Mouse (Mus musculus) limb, embryonic 15.5 days (tissue): Measurements from ENCODE around the gene Adh7. TPM values are rescaled to one million over a fixed set of nuclear protein-coding genes. Genes with fewer than 3 reads are reported as not detected.

Experiments used
- ATAC-seq: fragments of 200-750 bp; cut with Nextera tagmentation; 2 replicates; pipeline ENCODE4 v1.8.0; 2017; ENCODE audit warnings: low read depth, moderate TSS enrichment; ENCODE audit not compliant: insufficient number of reproducible peaks, low FRiP score, low TSS enrichment
- H3K27ac ChIP-seq: fragments of 300-500 bp; sonication (generic); 2 replicates; pipeline ENCODE4 v1.5.1; 2015; ENCODE audit warnings: moderate library complexity, mild to moderate bottlenecking, inconsistent platforms
- H3K27me3 ChIP-seq: fragments of 300-500 bp; sonication (generic); 2 replicates; pipeline ENCODE4 v1.6.1; 2015; ENCODE audit warnings: inconsistent platforms
- H3K36me3 ChIP-seq: fragments of 300-500 bp; sonication (generic); 2 replicates; pipeline ENCODE4 v1.6.1; 2015; ENCODE audit warnings: inconsistent platforms
- H3K4me1 ChIP-seq: fragments of 300-500 bp; sonication (generic); 2 replicates; pipeline ENCODE4 v1.6.1; 2015; ENCODE audit warnings: inconsistent platforms
- H3K4me2 ChIP-seq: fragments of 300-500 bp; sonication (generic); 2 replicates; pipeline ENCODE4 v1.6.1; 2015; ENCODE audit warnings: mild to moderate bottlenecking, inconsistent platforms
- H3K4me3 ChIP-seq: fragments of 300-500 bp; sonication (generic); 2 replicates; pipeline ENCODE4 v1.5.1; 2015; ENCODE audit warnings: mild to moderate bottlenecking, inconsistent platforms
- H3K9ac ChIP-seq: fragments of 300-500 bp; sonication (generic); 2 replicates; pipeline ENCODE4 v1.6.1; 2015; ENCODE audit warnings: inconsistent platforms
- H3K9me3 ChIP-seq: fragments of 300-500 bp; sonication (generic); 2 replicates; pipeline ENCODE4 v1.6.1; 2016; ENCODE audit warnings: inconsistent platforms
- WGBS: fragments of 180-500 bp; shearing (Covaris S2); methylation state at CpG from one replicate; pipeline ENCODE4 v1.1.7; 2015; 5-methylcytosine and 5-hydroxymethylcytosine counted together
- polyA plus RNA-seq: library from polyadenylated mRNA; unstranded; fragments of >200 nt; fragmentation: Nextera tagmentation; extraction: Ambion mirVana; gene quantifications from 2 replicates; pipeline ENCODE4 v1.2.1, GENCODE M21; 2015

The Adh7 gene
- polyA plus RNA-seq, 1 experiment from 2014 or later: 5.2 TPM

DNA sequence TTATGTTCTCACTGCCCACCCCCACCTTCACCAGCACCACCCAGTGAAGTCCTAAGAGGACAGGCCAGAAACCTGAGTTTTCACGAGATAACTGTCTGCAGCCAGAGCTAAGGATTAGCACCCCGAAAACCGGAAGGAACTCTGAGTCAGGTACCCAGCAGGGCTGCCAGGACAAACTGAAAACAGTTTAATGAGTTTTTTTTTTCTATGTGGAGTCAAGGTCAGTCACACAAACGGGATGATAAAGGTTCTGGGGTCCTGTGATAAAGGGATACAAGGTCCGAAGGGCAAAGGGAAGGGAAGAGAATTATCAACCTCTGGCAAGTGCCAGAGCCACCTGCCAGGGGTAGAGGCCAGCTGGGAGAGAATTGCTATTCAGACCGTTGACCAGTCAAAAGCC, 23.8 kb downstream of the Adh7 start:
- no peak overlapping the region for H3K4me3 ChIP-seq
- H3K4me1 ChIP-seq: peaks cover 13% of the 10 kb centered on the region
- no peak for ATAC-seq
- H3K9ac ChIP-seq: no peak overlapping the region
- no peaks in the 10 kb centered on the region for H3K9me3 ChIP-seq
- 0 out of 2 replicates have a peak, but pooled peaks cover 5% of the 10 kb centered on the region for H3K27me3 ChIP-seq
- H3K4me2 ChIP-seq: no peak overlapping the region
- H3K36me3 ChIP-seq: no peaks in the 10 kb centered on the region
- no peak overlapping the region for H3K27ac ChIP-seq
- 34% methylated on average over 6 of the region's 6 CpGs for WGBS

DNA sequence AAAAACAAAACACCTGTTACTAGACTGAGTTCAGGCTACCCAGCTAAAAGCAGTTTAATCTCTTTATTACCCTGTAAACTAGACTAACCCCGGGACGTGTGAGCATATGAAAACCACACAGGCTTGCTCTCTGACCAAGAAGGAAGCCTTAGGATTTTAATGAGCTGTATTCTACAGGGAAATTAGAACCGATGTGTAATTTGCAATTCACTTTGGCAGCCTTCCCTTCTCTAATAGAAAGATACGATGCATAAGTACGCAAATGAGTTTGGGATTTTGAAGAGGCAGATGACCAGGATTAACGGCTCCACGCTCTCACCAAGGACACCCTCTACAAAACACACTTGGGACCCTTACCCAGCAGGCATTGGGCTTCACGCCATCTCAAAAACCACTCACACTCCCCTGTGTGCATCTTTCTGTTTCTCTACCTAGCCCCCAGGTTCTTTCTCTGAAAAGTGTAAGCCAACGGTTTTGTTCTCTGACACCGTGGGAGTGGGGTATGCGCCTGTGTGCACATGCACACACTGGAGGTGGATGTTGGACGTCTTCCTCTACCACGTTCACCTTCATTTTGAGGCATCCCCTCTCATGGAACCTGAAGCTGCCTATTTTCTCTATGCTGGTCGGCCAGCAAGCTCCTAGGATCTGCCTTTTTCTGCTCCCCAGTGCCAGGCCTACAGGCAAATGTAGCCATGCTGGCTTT, 24.6 kb downstream of the Adh7 start:
- 52% methylated on average over 14 of the region's 14 CpGs for WGBS
- no peak overlapping the region for H3K4me2 ChIP-seq
- 0 out of 2 replicates have a peak, but pooled peaks cover 5% of the 10 kb centered on the region for H3K27me3 ChIP-seq
- no peak overlapping the region for H3K9ac ChIP-seq
- ATAC-seq: no peak
- no peak overlapping the region for H3K4me3 ChIP-seq
- H3K27ac ChIP-seq: no peak overlapping the region
- H3K9me3 ChIP-seq: no peaks in the 10 kb centered on the region
- H3K36me3 ChIP-seq: no peaks in the 10 kb centered on the region
- H3K4me1 ChIP-seq: peaks cover 13% of the 10 kb centered on the region

DNA sequence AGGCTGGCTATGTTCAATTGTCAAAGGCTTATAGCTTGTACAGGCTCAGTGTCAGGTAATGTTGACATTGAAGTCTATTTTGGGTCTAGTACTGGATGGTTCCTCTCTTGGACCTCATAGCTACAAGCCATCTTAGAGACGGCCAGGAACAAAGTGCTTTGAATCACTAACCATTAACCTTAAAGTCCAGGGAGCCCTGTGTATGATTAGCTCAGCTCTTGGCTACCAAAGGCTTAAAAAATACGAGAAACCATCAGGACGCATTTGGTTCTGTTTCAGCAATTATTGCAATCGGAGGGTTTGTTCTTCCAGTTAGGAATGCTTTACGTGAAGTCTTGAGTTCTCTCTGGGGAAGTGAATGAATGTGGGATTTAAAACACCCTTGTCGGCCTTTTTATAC, 25.4 kb downstream of the Adh7 start:
- WGBS: 55% methylated on average over 6 of the region's 6 CpGs
- H3K4me2 ChIP-seq: no peak overlapping the region
- no peak overlapping the region for H3K27ac ChIP-seq

DNA sequence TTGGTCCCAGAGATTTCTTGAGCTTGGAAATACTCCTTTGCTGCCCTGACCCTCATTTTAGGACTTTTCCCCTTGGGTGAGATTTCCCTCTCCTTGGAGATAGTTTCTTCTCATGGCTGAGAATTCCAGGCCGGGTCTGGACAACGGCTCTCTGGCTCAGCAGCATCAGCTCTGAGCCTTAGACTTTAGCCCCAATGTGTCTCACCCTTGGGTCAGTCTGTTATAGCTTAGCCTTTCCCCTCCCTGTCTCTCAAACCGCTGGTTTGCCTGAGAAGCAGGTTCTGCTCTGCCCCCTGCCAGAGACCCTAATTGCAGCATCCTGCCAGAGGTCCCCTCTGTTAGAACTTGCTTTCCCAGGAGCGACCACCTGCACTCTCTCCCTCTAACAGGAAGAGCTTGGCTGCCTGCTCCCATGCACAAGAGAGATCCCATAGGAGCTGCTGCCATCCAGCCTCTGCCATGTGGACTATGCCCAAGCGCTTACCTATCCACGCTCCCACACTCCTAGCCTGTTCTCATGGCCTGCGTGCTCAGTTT, 26.8 kb downstream of the Adh7 start:
- Histone ChIP-seq H3K4me1 (peaks cover 23% of the 10 kb centered on the region), H3K4me3 (no peak overlapping the region), H3K27ac (no peak overlapping the region), H3K36me3 (no peaks in the 10 kb centered on the region), H3K9me3 (no peaks in the 10 kb centered on the region), H3K9ac (no peak overlapping the region), H3K27me3 (no peaks in the 10 kb centered on the region), H3K4me2 (no peak overlapping the region)
- no peak for ATAC-seq
- WGBS: 71% methylated on average over 7 of the region's 7 CpGs

More for the DNA sequence above, 25.4 kb downstream of the Adh7 start:
- H3K27me3 ChIP-seq: 0 out of 2 replicates have a peak, but pooled peaks cover 5% of the 10 kb centered on the region
- no peak for ATAC-seq
- H3K9ac ChIP-seq: no peak overlapping the region
- H3K4me1 ChIP-seq: peaks cover 17% of the 10 kb centered on the region
- no peaks in the 10 kb centered on the region for H3K9me3 ChIP-seq
- no peaks in the 10 kb centered on the region for H3K36me3 ChIP-seq
- no peak overlapping the region for H3K4me3 ChIP-seq

DNA sequence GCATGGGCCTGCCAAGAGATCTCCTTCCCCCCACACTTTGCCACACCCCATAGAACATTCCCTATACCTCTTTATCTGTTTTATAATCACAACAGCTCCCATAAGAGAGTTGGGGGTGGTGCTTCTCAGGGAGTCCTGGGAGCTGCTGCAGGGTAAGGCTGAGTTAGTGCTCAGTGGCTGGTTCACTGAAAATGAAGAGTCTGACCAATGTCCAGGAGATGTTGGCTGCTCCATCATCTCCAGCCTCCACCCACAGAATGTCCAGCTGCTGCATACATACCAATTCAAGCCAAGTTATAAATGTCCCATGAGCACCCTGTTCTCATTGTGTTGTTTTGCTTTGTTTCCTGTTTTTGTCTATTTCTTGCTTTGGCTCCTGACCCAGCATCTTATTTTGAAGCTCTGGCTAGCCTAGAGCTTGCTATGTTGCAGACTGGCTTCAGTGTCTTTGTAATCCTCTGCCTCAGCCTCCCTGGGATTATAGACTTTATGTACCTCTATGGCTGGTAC, 29.0 kb downstream of the Adh7 start:
- Histone ChIP-seq H3K4me3 (no peak overlapping the region), H3K27me3 (no peaks in the 10 kb centered on the region), H3K36me3 (no peaks in the 10 kb centered on the region), H3K9me3 (no peaks in the 10 kb centered on the region), H3K4me1 (peaks cover 14% of the 10 kb centered on the region), H3K27ac (no peak overlapping the region), H3K9ac (no peak overlapping the region), H3K4me2 (no peak overlapping the region)
- no peak for ATAC-seq

DNA sequence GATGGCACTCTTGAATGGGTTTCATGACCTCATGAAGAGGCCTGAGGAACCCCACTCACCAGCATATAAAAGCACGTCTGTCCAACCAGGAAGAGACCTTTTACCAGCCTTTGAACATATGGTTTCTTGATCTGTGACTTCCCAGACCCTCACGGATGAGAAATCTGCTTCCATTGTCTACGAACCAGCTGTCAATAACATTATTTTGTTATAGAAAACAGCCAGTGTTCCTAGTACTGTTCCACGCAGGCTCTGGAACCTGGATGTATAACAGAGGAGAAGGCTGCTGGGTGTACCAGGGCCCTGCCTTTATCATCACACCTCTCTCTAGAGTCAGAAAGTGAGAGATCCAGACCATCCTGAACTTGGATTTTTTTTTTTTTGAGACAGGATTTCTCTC, 29.7 kb downstream of the Adh7 start:
- ATAC-seq: no peak
- Histone ChIP-seq H3K4me1 (peaks cover 13% of the 10 kb centered on the region), H3K36me3 (no peaks in the 10 kb centered on the region), H3K27me3 (no peaks in the 10 kb centered on the region), H3K9ac (no peak overlapping the region), H3K9me3 (no peaks in the 10 kb centered on the region), H3K4me2 (no peak overlapping the region), H3K27ac (no peak overlapping the region), H3K4me3 (no peak overlapping the region)
- WGBS: 73% methylated on average over 4 of the region's 4 CpGs

DNA sequence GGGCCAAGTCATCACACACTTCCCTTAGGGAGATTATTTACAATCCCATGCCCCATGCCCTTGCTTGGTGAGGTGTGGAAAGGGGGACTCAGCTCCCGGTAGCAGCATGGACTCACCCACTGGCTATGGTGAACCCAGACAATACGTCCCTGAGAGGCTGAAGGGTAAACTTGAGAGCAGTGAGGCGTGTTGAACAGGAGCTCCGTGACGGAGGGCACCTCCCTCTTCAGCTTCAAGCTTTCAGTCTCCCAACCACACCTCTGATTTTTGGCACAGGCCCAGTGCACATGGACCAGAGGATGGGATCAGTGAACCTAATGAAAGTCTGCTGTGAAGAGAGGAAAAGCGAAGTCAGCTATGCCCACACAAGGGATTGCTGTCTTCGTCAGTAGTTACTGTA, 30.5 kb downstream of the Adh7 start:
- no peaks in the 10 kb centered on the region for H3K27me3 ChIP-seq
- no peaks in the 10 kb centered on the region for H3K36me3 ChIP-seq
- WGBS: 69% methylated on average over 7 of the region's 7 CpGs
- no peak overlapping the region for H3K27ac ChIP-seq
- no peaks in the 10 kb centered on the region for H3K9me3 ChIP-seq
- ATAC-seq: no peak
- H3K4me1 ChIP-seq: peaks cover 12% of the 10 kb centered on the region
- no peak overlapping the region for H3K4me3 ChIP-seq
- H3K4me2 ChIP-seq: no peak overlapping the region
- no peak overlapping the region for H3K9ac ChIP-seq

DNA sequence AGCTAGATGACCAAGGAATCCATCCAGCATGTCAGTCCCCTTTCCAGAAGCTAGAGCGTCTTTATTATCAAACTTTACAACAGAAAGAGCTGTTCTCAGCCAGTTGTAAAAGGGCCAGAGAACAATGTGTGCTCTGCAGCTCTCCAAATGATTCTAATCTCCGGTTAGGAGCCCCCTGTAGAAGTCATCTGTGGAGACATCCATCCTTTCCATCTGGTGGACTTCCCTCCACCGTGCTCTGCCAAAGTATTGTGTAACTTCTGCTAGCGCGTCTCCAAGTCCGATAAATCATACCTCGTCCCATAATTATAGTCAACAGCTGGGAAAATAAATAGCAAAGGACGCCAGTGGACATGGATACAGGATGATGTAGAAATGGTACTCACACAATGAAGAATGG, 31.2 kb downstream of the Adh7 start:
- ATAC-seq: no peak
- H3K27me3 ChIP-seq: no peaks in the 10 kb centered on the region
- no peaks in the 10 kb centered on the region for H3K36me3 ChIP-seq
- H3K4me3 ChIP-seq: no peak overlapping the region
- peaks cover 12% of the 10 kb centered on the region for H3K4me1 ChIP-seq
- no peak overlapping the region for H3K4me2 ChIP-seq
- WGBS: 76% methylated on average over 8 of the region's 8 CpGs
- H3K9ac ChIP-seq: no peak overlapping the region
- no peaks in the 10 kb centered on the region for H3K9me3 ChIP-seq
- no peak overlapping the region for H3K27ac ChIP-seq

DNA sequence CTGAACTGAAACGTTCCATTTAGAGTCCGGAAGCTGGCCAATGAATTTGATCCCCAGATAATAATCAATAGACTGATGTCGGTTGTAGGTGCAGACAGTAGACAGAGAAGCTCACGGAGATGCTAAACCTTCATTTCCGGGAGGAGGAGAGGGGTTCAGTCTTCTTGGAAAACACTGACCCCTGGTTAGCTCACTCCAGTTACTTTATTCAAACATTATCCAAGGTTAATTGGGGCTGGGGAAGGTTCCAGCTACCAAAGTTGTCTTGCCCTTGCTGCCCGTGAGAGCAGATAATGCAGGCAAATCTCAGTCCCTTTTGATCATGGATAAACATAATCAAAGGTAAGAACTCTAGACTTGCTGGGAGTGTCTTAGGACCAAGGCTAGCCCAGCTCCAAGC, 33.6 kb downstream of the Adh7 start:
- H3K9me3 ChIP-seq: no peaks in the 10 kb centered on the region
- no peak overlapping the region for H3K27ac ChIP-seq
- peaks cover 12% of the 10 kb centered on the region for H3K4me1 ChIP-seq
- 81% methylated on average over 6 of the region's 6 CpGs for WGBS
- H3K9ac ChIP-seq: no peak overlapping the region
- no peak for ATAC-seq
- H3K4me2 ChIP-seq: no peak overlapping the region
- no peak overlapping the region for H3K4me3 ChIP-seq
- H3K36me3 ChIP-seq: no peaks in the 10 kb centered on the region
- H3K27me3 ChIP-seq: no peaks in the 10 kb centered on the region

DNA sequence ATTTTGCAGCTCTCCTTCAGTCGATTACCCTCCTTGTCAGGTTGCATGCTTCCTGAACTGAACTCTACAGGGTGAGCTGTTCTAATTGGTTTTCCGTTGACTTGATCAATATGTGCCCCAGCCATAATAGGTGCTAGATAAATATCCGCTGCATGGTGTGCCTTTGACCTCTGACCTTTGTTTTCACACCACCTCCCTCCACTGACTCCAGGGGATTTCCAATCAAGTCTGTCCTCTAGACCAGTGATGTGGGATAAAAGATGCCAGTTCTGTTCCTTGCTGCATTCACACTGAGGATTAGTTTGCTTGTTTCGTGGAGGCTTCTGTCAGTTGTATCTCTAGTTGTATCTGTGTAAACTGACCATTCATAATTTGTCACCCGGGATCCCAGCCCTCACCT, 36.6 kb downstream of the Adh7 start:
- Histone ChIP-seq H3K4me2 (no peak overlapping the region), H3K9ac (no peak overlapping the region), H3K9me3 (no peaks in the 10 kb centered on the region), H3K36me3 (no peaks in the 10 kb centered on the region), H3K27ac (no peak overlapping the region), H3K4me3 (no peak overlapping the region), H3K27me3 (no peaks in the 10 kb centered on the region), H3K4me1 (peaks cover 2% of the 10 kb centered on the region; the same call in 1 of the 2 replicates)
- WGBS: 78% methylated on average over 5 of the region's 5 CpGs
- no peak for ATAC-seq

DNA sequence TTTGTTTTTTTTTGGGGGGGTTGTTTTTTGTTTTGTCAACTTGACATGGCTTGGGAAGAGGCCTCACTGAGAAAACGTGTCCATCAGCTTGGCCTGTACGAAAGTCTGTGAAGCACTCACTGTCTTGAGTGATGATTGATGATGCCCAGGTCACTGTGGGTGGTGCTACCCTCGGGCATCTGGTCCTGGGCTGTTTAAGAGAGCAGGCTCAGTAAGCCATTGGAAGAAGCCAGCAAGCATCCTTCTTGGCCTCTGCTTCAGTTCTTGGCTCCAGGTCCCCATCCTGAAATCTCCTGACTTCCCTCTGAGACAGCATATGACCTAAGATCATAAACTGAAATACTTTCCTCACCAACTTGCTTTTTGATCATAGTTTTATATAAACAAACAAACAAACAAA, 37.8 kb downstream of the Adh7 start:
- H3K9me3 ChIP-seq: no peaks in the 10 kb centered on the region
- no peak for ATAC-seq

DNA sequence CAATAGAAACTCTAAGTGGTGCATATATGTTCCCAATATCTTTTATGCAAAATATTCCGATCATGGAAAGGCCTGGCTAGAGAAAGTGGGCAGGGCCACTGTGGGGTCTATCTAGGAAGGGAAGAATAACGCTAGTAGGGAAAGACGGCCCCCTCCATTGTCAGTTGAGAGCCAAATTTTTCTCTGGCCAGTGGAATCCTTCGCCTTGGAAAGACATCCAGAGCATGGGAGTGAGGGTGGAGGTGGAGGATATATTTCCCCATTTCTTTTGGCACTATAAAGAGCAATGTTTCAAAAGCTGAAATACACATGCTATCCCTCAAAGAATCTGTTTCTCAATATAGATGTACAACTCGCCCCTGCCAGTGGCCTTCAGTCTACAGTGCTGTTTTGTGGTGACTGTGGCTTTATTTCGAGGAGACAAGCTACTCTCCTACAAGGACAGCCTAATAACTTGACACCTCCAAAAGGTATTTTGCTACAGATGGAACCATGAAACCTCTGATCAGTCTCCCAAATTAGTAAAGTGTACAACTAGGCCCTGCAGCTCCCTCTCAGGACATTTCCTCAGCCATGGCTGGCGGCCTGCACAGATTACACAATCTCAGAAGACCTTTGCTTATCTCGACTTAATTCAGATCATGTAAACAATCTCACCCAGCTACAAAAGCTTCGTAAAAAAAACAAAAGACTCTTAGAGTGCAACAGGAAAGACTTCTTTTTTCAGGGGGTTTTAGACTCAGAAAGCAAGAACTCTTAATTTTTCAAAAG, 38.4 kb downstream of the Adh7 start:
- Histone ChIP-seq H3K36me3 (no peaks in the 10 kb centered on the region), H3K4me2 (no peak overlapping the region), H3K4me1 (peaks cover 2% of the 10 kb centered on the region; the same call in 1 of the 2 replicates), H3K27ac (no peak overlapping the region), H3K9ac (no peak overlapping the region), H3K4me3 (no peak overlapping the region), H3K9me3 (no peaks in the 10 kb centered on the region), H3K27me3 (no peaks in the 10 kb centered on the region)
- 69% methylated on average over 9 of the region's 9 CpGs for WGBS
- ATAC-seq: no peak

More for the DNA sequence above, 37.8 kb downstream of the Adh7 start:
- Histone ChIP-seq H3K4me1 (peaks cover 2% of the 10 kb centered on the region; the same call in 1 of the 2 replicates), H3K9ac (no peak overlapping the region), H3K27me3 (no peaks in the 10 kb centered on the region), H3K36me3 (no peaks in the 10 kb centered on the region), H3K4me2 (no peak overlapping the region), H3K27ac (no peak overlapping the region; the same call in 1 of the 2 replicates), H3K4me3 (no peak overlapping the region)
- 46% methylated on average over 3 of the region's 3 CpGs for WGBS
